Mouse (Mus musculus) forebrain, embryonic 11.5 days (tissue): ENCODE measurements around the gene Fzd2. TPM values are rescaled to one million over a fixed set of nuclear protein-coding genes. Genes with fewer than 3 reads are reported as not detected.

Experiments
- ATAC-seq: fragments of 200-750 bp; cut with Nextera tagmentation; replicated peaks from 2 replicates; pipeline ENCODE4 v1.8.0; 2017; ENCODE audit warnings: moderate TSS enrichment; ENCODE audit not compliant: low FRiP score
- DNase-seq: peaks from one replicate; pipeline ENCODE4 v3.0.0-alpha.2; 2017; ENCODE audit warnings: low spot score
- H3K27ac ChIP-seq: fragments of 300-500 bp; sonication (generic); 2 replicates; pipeline ENCODE4 v1.5.1; 2014; ENCODE audit warnings: low read depth, low read length
- H3K27me3 ChIP-seq: fragments of 300-500 bp; sonication (generic); 2 replicates; pipeline ENCODE4 v1.6.1; 2014; ENCODE audit warnings: mild to moderate bottlenecking, low read length, mixed read lengths; ENCODE audit not compliant: control insufficient read depth, insufficient read depth
- H3K36me3 ChIP-seq: fragments of 300-500 bp; sonication (generic); 2 replicates; pipeline ENCODE4 v1.6.1; 2014; ENCODE audit warnings: mild to moderate bottlenecking, low read length, moderate library complexity, mixed read lengths; ENCODE audit not compliant: control insufficient read depth, insufficient read depth
- H3K4me1 ChIP-seq: fragments of 300-500 bp; sonication (generic); replicated peaks from 2 replicates; pipeline ENCODE4 v1.6.1; 2014; ENCODE audit warnings: low read length, mixed read lengths; ENCODE audit not compliant: control insufficient read depth, insufficient read depth
- H3K4me2 ChIP-seq: fragments of 300-500 bp; sonication (generic); 2 replicates; pipeline ENCODE4 v1.6.1; 2014; ENCODE audit warnings: low read depth, mild to moderate bottlenecking, low read length, moderate library complexity, mixed read lengths; ENCODE audit not compliant: severe bottlenecking
- H3K4me3 ChIP-seq: fragments of 300-500 bp; sonication (generic); 2 replicates; pipeline ENCODE4 v1.5.1; 2014; ENCODE audit warnings: low read depth, low read length
- H3K9ac ChIP-seq: fragments of 300-500 bp; sonication (generic); 2 replicates; pipeline ENCODE4 v1.6.1; 2014; ENCODE audit warnings: low read length
- H3K9me3 ChIP-seq: fragments of 300-500 bp; sonication (generic); 2 replicates; pipeline ENCODE4 v1.6.1; 2016; ENCODE audit warnings: low read length, mixed read lengths; ENCODE audit not compliant: control insufficient read depth
- WGBS: fragments of 180-500 bp; shearing (Covaris S2); extraction: QIAGEN DNeasy Blood & Tissue Kit; methylation state at CpG from one replicate; pipeline ENCODE4 v1.1.7; 2014; 5-methylcytosine and 5-hydroxymethylcytosine counted together
- polyA plus RNA-seq: library from polyadenylated mRNA; unstranded; fragments of >200 nt; fragmentation: Nextera tagmentation; extraction: Ambion mirVana; gene quantifications from 2 replicates; pipeline ENCODE4 v1.2.1, GENCODE M21; 2014

Fzd2 gene
- polyA plus RNA-seq, 1 experiment from 2014 or later = 45.2 TPM

DNA sequence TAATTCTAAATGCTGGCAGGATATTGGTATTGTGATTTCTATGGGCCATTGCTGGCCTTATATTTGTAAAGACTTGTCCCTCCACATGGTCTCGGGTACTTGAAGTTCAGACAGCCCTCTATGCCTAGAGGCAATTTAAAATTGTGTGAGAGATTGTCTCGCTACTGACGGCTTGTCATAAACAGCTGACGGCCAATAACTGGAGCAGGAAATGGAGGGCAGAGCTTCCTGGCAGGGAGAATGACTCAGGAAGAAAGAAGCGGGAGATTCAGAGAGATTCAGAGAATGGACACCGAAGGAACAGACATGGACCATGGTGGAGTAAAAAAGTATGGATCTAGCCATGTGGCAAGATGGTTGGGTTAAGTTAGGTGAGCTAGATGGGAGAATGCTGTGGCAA lies 52.7 kb downstream of the Fzd2 start:
- no peak for DNase-seq
- WGBS = 83% methylated on average over 6 of the region's 6 CpGs

More for the DNA sequence above, 52.7 kb downstream of the Fzd2 start:
- Histone ChIP-seq H3K4me2 (no peak overlapping the region), H3K4me1 (no peaks in the 10 kb centered on the region), H3K27me3 (no peaks in the 10 kb centered on the region), H3K27ac (no peak overlapping the region), H3K9ac (no peak overlapping the region), H3K4me3 (no peak overlapping the region), H3K9me3 (no peaks in the 10 kb centered on the region), H3K36me3 (no peaks in the 10 kb centered on the region)
- no peak for ATAC-seq

Other genes with a start within 250 kb of the Fzd2 start
- 33.8 and 36.8 TPM in 2 replicates for gene Slc4a1, start 238.2 kb upstream of the Fzd2 start, polyA plus RNA-seq
- gene Rundc3a, start 211.0 kb upstream of the Fzd2 start, polyA plus RNA-seq = 33.1 and 35.4 TPM in 2 replicates
- 196 and 214 TPM in 2 replicates for gene Slc25a39, start 196.4 kb upstream of the Fzd2 start, polyA plus RNA-seq
- gene Grn, start 174.1 kb upstream of the Fzd2 start, polyA plus RNA-seq = 65.7 and 72.8 TPM in 2 replicates
- 11.0 and 11.2 TPM in 2 replicates for gene Fam171a2, start 156.7 kb upstream of the Fzd2 start, polyA plus RNA-seq
- gene Itga2b, start 134.3 kb upstream of the Fzd2 start, polyA plus RNA-seq = 5.0 and 7.4 TPM in 2 replicates
- 52.4 and 54.5 TPM in 2 replicates for gene Gpatch8, start 48.0 kb upstream of the Fzd2 start, polyA plus RNA-seq
- gene Gm11627, start 24.9 kb upstream of the Fzd2 start, polyA plus RNA-seq = 12.7 and 13.8 TPM in 2 replicates
- 0.15 and 0.24 TPM in 2 replicates for gene Meioc, start 59.3 kb downstream of the Fzd2 start, polyA plus RNA-seq
- gene Ccdc43, start 93.4 kb downstream of the Fzd2 start, polyA plus RNA-seq = 52.0 and 62.1 TPM in 2 replicates
- 11.7 and 14.0 TPM in 2 replicates for gene Adam11, start 157.0 kb downstream of the Fzd2 start, polyA plus RNA-seq
- 95.7 and 96.1 TPM in 2 replicates for gene Gjc1, start 215.3 kb downstream of the Fzd2 start, polyA plus RNA-seq
- gene Higd1b, start 231.5 kb downstream of the Fzd2 start, polyA plus RNA-seq = not detected in 2 replicates